Mouse (Mus musculus) heart, adult 2 months (tissue): ENCODE results near the gene Vegfd.

Source experiments
- CTCF ChIP-seq: fragments of 200-600 bp; IDR thresholded peaks from 2 replicates; pipeline ENCODE4 v1.8.1; 2022; ENCODE audit warnings: antibody characterized with exemption, mild to moderate bottlenecking, moderate library complexity
- POLR2A ChIP-seq: fragments of 200-500 bp; IDR thresholded peaks from 2 replicates; pipeline ENCODE4 v1.6.1; 2011; ENCODE audit warnings: mild to moderate bottlenecking, low read depth, low read length, control low read depth; ENCODE audit not compliant: insufficient read depth

DNA sequence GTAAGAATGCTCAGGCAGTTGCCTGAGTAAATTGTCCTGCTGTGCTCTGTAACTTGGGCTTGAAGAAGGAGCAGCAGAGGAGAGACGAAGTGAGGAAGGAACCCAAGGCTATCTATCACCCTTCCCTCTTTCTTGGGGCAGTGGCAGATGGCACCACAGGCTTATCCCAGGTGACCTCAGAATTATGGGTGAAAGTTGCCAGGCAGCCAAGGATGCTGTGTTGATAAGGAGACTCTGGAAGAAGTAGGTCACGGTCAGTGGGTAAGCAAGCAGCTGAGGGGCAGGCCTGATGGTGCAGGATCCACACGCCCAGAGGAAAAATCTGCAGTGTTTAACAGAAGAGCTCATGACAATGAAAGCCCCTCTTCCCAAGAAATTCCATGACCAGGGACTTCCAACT is 68.1 kb downstream of the Vegfd start:
- TF ChIP-seq POLR2A = no peak
- TF ChIP-seq CTCF = no peak
